Mouse (Mus musculus) kidney, embryonic 15.5 days (tissue): Measurements from ENCODE around the gene Man1c1. TPM values are rescaled to one million over a fixed set of nuclear protein-coding genes. Genes with fewer than 3 reads are reported as not detected.

Source experiments
- ATAC-seq: fragments of 200-750 bp; cut with Nextera tagmentation; replicated peaks from 2 replicates; pipeline ENCODE4 v1.8.0; 2017; ENCODE audit warnings: moderate TSS enrichment; ENCODE audit not compliant: low FRiP score
- H3K27ac ChIP-seq: fragments of 300-500 bp; sonication (generic); 2 replicates; pipeline ENCODE4 v1.5.1; 2015; ENCODE audit warnings: mild to moderate bottlenecking, inconsistent platforms
- H3K27me3 ChIP-seq: fragments of 300-500 bp; sonication (generic); 2 replicates; pipeline ENCODE4 v1.6.1; 2015; ENCODE audit warnings: inconsistent platforms
- H3K36me3 ChIP-seq: fragments of 300-500 bp; sonication (generic); 2 replicates; pipeline ENCODE4 v1.6.1; 2015; ENCODE audit warnings: inconsistent platforms
- H3K4me1 ChIP-seq: fragments of 300-500 bp; sonication (generic); 2 replicates; pipeline ENCODE4 v1.6.1; 2015; ENCODE audit warnings: inconsistent platforms
- H3K4me2 ChIP-seq: fragments of 300-500 bp; sonication (generic); 2 replicates; pipeline ENCODE4 v1.6.1; 2015; ENCODE audit warnings: moderate library complexity, mild to moderate bottlenecking, inconsistent platforms
- H3K4me3 ChIP-seq: fragments of 300-500 bp; sonication (generic); replicated peaks from 2 replicates; pipeline ENCODE4 v1.5.1; 2015; ENCODE audit warnings: mild to moderate bottlenecking, inconsistent platforms
- H3K9ac ChIP-seq: fragments of 300-500 bp; sonication (generic); 2 replicates; pipeline ENCODE4 v1.6.1; 2015; ENCODE audit warnings: mild to moderate bottlenecking, inconsistent platforms
- H3K9me3 ChIP-seq: fragments of 300-500 bp; sonication (generic); replicated peaks from 2 replicates; pipeline ENCODE4 v1.6.1; 2016; ENCODE audit warnings: inconsistent platforms
- WGBS: fragments of 180-500 bp; shearing (Covaris S2); methylation state at CpG from one replicate; pipeline ENCODE4 v1.1.7; 2015; ENCODE audit warnings: mixed read lengths; 5-methylcytosine and 5-hydroxymethylcytosine counted together
- polyA plus RNA-seq: library from polyadenylated mRNA; unstranded; fragments of >200 nt; fragmentation: Nextera tagmentation; extraction: Ambion mirVana; gene quantifications from 2 replicates; pipeline ENCODE4 v1.2.1, GENCODE M21; 2015

Man1c1 gene
- polyA plus RNA-seq, 1 experiment from 2014 or later: 5.1 TPM

DNA sequence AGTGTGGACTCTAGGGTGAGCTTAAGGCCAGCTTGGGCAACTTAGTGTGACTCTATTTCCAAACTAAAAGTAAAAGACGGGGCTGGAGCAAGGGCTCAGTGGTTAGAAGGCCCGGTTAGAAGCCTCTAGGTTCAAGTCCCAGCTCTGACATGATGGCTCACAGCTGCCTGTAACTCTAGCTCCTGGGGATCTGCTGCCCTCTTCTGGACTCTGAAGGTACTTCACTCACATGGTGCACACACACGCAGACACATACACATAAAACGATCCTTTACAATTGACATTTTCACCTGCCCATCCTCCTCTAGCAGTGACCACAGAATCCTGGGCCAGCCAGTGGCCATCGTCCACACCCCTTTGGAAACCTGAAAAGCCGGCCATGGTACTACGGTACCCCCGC lies 154.2 kb downstream of the Man1c1 start:
- no peaks in the 10 kb centered on the region for H3K27me3 ChIP-seq
- no peak overlapping the region for H3K27ac ChIP-seq
- no peak overlapping the region for H3K9ac ChIP-seq
- no peak overlapping the region for H3K4me2 ChIP-seq
- no peak for ATAC-seq
- H3K9me3 ChIP-seq: peaks cover 6% of the 10 kb centered on the region; the same call in 1 of the 2 replicates
- WGBS: 98% methylated on average over 8 of the region's 8 CpGs
- H3K36me3 ChIP-seq: peaks cover 51% of the 10 kb centered on the region
- H3K4me1 ChIP-seq: peaks cover 39% of the 10 kb centered on the region
- no peak overlapping the region for H3K4me3 ChIP-seq

DNA sequence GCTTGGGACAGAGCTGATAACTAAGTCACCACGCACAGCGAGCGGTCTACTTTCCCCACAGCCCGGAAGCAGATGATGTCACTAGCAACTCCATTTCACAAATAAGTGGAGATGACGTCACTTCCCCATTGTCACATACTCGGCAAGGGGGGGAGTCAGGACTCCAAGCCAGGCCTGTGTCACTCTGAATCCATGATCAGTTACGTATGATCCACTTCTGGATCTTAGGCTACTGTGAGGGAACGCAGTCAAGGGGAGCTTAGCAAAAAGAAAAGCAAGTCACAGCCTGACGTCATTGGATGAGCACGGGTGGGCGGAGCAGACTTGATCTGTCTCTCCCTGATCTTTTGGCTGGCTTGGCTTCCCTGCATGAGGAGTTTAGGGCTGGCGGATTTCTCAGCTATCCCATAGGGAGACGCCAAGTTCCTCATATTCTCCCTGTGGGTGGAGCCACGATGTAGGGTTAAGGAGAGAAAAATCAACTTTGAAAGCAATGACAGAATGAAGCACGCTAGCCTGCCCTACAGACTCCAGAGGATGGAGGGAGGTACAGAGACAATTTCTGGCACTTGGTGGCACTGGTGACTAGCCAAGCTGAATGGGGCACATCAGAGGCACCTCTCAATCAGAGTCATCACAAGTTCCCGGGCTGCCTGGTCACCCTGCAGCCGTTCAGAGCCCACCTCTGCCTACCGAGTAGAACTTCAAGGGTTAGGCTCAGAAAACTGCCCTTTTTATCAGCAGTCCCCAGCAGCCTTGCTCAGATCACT lies 155.7 kb downstream of the Man1c1 start:
- no peak overlapping the region for H3K27ac ChIP-seq
- no peak overlapping the region for H3K4me3 ChIP-seq
- no peak for ATAC-seq
- H3K9me3 ChIP-seq: peaks cover 6% of the 10 kb centered on the region; the same call in 1 of the 2 replicates
- H3K27me3 ChIP-seq: no peaks in the 10 kb centered on the region
- peaks cover 61% of the 10 kb centered on the region for H3K36me3 ChIP-seq
- H3K4me2 ChIP-seq: no peak overlapping the region
- peaks cover 39% of the 10 kb centered on the region for H3K4me1 ChIP-seq
- 68% methylated on average over 18 of the region's 18 CpGs for WGBS
- no peak overlapping the region for H3K9ac ChIP-seq

DNA sequence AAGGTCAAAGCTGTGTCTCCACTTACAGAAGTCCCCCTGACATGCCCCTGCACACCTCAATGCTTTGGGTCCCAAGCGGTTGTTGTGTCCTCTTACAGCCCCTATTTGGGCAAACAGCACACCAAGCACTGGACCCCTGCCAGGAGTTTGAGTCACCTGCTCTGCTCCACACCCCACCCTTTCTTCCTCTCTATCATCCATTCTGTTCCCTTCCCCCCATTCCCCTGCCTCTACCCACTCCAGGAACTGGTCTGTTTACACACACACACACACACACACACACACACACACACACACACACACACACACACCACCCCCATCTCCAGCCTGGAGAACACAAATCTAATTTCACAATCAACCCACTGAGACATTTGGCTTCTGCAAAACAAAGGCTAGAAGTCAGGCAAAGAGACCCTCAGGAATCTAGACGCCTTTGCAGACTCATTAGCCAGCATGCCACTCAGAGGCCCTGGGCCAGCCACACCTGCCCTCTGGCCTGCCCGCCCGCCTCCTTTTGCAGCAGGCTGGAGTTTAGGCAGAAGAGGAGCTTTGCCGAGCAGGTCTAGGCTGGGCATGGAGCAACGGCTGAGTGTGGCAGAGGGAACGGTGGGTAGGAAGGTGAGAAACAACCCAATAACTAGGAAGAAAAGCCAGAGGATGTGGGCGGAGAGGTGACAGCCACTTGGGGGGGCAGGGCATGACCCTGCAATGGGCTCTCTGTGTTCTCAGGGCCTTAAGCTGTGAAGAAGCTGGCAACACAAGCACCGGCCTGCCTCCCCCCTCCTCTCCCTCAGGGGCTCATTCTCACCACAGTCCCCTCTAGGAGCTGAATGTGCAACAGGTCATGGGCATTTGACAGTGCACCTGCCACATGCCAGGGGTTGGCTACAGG lies 157.0 kb downstream of the Man1c1 start:
- Histone ChIP-seq H3K9ac (peak overlapping the region; percentile 14; the same call in 1 of the 2 replicates), H3K4me3 (no peak overlapping the region), H3K27me3 (no peaks in the 10 kb centered on the region), H3K27ac (peak overlapping the region; percentile 32; the same call in 1 of the 2 replicates), H3K36me3 (peaks cover 71% of the 10 kb centered on the region), H3K9me3 (peaks cover 6% of the 10 kb centered on the region; the same call in 1 of the 2 replicates), H3K4me2 (no peak overlapping the region), H3K4me1 (peaks cover 34% of the 10 kb centered on the region)
- 53% methylated on average over 9 of the region's 9 CpGs for WGBS
- no peak for ATAC-seq

DNA sequence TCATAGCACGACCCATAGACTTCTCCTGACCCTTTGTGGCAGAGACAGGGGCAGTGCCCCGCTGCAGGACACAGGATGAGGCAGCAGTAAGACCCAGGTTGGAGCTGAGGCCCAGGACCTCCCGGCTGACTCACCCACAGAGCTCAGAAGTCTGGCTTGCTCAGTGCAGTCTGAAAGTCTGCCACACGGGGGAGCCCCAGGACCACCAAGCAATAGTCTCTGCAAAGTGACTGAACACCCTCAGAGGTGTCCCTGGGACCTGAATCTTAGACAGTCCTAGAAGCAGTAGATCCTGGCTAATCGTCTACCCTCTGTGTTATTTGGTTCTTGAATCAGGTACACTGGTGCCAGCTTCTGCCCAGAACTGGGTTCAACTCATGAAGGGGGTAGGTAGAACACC lies 160.8 kb downstream of the Man1c1 start:
- Histone ChIP-seq H3K27ac (no peak overlapping the region), H3K9ac (no peak overlapping the region), H3K36me3 (peaks cover 86% of the 10 kb centered on the region), H3K9me3 (no peaks in the 10 kb centered on the region), H3K4me1 (peaks cover 16% of the 10 kb centered on the region), H3K4me3 (no peak overlapping the region), H3K27me3 (no peaks in the 10 kb centered on the region), H3K4me2 (no peak overlapping the region)
- ATAC-seq: peak; percentile 47
- WGBS: 14% methylated on average over 5 of the region's 5 CpGs

DNA sequence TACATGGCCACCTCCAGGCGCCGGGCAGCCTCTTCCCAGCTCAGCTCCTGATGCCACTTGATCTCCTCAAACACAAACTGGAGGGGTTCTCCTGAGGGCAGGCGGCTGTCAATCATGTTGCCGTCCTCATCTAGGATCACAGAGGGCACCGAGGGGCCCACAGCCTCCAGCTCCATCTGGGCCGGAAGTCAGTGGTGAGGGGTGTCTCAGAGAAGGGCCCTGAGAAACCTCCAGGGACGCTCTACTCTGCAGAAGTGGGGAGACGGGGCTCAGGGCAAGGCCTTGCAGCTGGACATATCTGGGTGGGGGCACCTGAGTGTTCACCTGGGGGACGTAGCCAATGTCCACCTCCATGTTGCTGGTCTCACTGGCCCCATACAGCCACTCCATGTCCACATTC lies 161.4 kb downstream of the Man1c1 start:
- ATAC-seq: no peak

DNA sequence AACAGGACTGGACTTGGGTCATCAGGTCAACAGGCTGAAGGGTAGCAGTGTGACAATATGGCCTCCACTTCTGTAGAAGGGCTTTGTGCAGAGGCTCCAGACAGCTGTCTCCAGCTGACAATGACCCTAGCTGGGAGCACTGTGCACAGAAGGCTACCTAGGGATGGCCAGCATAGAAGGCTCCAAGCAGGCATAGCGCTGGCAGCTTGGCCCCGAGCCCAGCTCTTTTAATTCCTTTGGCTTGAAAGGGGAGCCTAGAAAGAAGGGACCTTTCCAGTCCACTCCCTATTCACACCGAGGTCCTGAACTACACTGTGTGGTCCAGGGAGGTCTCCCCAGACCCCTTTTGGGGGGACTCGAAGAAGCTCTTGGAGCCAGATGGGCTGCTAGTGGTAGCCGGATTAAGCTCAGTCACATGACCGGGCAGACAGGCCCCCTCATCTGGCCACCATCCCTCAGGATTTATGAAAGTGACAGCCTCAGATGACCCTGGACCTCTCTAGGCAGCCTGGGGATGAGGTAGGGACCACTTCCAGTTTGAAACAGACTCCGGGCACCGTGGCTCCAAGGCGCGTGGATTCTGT lies 165.0 kb downstream of the Man1c1 start:
- no peak overlapping the region for H3K9ac ChIP-seq
- no peaks in the 10 kb centered on the region for H3K9me3 ChIP-seq
- H3K27me3 ChIP-seq: no peaks in the 10 kb centered on the region
- no peak for ATAC-seq
- no peak overlapping the region for H3K27ac ChIP-seq
- H3K4me2 ChIP-seq: no peak overlapping the region
- WGBS: 85% methylated on average over 10 of the region's 10 CpGs
- H3K4me1 ChIP-seq: peaks cover 9% of the 10 kb centered on the region
- no peak overlapping the region for H3K4me3 ChIP-seq
- peaks cover 54% of the 10 kb centered on the region for H3K36me3 ChIP-seq

More for the DNA sequence above, 161.4 kb downstream of the Man1c1 start:
- no peaks in the 10 kb centered on the region for H3K9me3 ChIP-seq
- no peak overlapping the region for H3K9ac ChIP-seq
- H3K27me3 ChIP-seq: no peaks in the 10 kb centered on the region
- peaks cover 85% of the 10 kb centered on the region for H3K36me3 ChIP-seq
- H3K4me3 ChIP-seq: no peak overlapping the region
- H3K4me2 ChIP-seq: no peak overlapping the region
- no peak overlapping the region for H3K27ac ChIP-seq
- H3K4me1 ChIP-seq: peaks cover 11% of the 10 kb centered on the region
- 92% methylated on average over 9 of the region's 9 CpGs for WGBS

DNA sequence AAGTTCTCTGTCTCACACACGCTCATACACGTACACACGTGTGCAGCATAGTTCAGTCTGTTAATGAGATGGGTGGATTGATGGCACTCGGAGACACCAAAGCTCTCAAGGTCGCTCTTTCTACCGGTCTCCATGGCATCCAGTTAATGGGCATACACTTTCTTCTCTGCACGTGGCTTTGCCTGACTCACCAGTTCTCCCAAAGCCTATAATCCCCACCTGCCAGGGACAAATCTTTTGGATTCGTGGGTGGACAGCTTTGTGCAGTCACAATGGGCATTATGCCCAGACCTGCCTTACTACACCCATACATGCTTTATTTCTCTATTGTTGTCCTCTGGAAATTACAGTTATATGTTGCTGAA lies 168.3 kb downstream of the Man1c1 start:
- Histone ChIP-seq H3K27ac (peak overlapping the region; percentile 88), H3K9ac (peak overlapping the region; percentile 47), H3K4me1 (peaks cover 22% of the 10 kb centered on the region), H3K27me3 (no peaks in the 10 kb centered on the region), H3K9me3 (no peaks in the 10 kb centered on the region), H3K36me3 (peaks cover 40% of the 10 kb centered on the region), H3K4me3 (peak overlapping the region; percentile 65), H3K4me2 (peak overlapping the region; percentile 82)
- ATAC-seq: peak; percentile 12; the same call in 1 of the 2 replicates
- 7% methylated on average over 8 of the region's 8 CpGs for WGBS

DNA sequence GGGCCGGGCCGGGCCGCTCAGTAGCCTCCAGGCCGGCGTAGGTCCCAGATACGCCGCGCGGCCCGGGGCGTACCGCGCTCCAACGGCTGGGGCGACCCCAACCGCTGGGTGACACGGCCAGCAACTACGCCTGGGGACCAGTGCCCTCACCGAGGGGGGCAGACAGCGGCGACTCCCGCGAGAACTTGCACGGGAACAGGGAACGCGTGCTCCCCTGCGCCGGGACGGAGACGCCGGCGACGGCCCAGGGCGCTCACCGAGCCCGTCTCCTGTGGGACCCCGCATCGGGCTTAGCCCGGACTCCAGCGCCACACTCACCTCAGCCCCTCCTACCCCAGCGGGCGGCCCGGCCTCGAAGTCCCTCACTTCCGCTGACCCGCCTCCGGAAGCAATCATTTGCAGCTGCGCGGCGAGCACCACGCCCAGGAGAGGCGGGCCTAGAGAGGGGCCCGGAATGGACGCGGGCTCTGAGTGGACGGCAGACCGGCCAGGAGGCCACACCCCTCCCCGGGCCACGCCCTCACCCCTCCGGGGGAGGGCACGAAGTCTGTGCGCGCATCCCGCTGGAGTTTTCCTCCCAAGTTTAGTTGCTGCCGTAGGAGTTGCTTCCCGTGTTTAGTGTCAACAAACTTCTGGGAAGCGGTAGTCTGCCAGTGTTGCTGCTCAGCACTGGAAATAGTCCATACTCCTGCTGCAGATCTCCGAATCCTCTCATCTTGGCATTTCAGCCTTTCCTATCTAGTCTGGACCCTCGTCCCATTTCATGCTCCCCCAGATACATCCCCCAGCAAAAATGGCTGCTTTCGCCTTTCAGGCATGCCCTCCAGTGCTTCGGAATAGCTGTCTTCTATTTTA lies 168.9 kb downstream of the Man1c1 start, which contains the start of gene Mtfr1l:
TSS of gene Mtfr1l (minus strand) at position 456 of the 855 bp plus-strand sequence.
- Histone ChIP-seq H3K36me3 (peaks cover 40% of the 10 kb centered on the region), H3K9ac (peak within 1 kb of the TSS; percentile 70), H3K9me3 (no peaks in the 10 kb centered on the region), H3K4me2 (peak within 1 kb of the TSS; percentile 82), H3K27me3 (no peaks in the 10 kb centered on the region), H3K27ac (peak within 1 kb of the TSS; percentile 88), H3K4me1 (peaks cover 22% of the 10 kb centered on the region), H3K4me3 (peak within 1 kb of the TSS; percentile 65)
- under 1% methylated on average over 70 of the region's 71 CpGs for WGBS
- ATAC-seq: peak; percentile 97

DNA sequence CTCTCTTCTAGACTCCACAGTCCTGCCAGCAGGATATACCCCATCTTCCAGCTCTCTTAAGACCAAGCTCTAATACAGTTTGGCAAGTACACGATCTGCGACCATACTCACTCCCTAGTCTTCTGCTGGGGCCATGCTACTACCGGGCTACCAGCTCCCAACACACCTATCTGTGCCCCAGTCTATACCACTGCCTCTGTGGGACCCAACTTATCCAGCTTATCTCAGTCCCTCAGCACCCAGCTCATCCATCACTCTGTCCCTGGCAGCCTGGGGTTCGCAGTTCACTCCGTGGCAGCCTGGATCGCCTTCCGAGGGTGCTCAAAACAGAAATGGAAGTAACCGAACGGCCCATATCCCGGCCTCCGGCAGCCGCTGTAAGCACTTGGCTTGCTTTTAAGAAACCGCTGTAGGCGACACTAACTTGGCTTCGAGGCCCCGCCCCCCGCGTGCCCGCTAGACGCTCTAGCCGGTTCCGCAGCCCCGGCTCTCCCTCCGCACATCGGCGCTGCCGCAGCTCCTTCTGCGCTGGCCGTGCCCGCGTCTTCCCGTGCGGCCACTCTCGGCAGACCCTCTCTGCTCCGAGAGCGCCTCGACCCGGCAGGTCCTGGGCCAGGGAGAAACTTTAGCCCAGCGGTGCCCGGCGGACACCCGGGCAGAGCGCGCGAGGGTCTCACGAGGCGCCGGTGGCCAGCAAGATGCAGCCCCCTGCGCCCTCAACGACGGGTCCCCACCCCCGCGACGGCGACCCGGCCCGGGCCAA lies 169.8 kb downstream of the Man1c1 start:
- no peak; the same call in 1 of the 2 replicates for ATAC-seq
- under 1% methylated on average over 57 of the region's 57 CpGs for WGBS
- Histone ChIP-seq H3K4me2 (peak overlapping the region; percentile 82), H3K4me3 (peak overlapping the region; percentile 65), H3K36me3 (peaks cover 40% of the 10 kb centered on the region), H3K27ac (peak overlapping the region; percentile 88), H3K27me3 (no peaks in the 10 kb centered on the region), H3K4me1 (peaks cover 22% of the 10 kb centered on the region), H3K9ac (peak overlapping the region; percentile 70), H3K9me3 (no peaks in the 10 kb centered on the region)

DNA sequence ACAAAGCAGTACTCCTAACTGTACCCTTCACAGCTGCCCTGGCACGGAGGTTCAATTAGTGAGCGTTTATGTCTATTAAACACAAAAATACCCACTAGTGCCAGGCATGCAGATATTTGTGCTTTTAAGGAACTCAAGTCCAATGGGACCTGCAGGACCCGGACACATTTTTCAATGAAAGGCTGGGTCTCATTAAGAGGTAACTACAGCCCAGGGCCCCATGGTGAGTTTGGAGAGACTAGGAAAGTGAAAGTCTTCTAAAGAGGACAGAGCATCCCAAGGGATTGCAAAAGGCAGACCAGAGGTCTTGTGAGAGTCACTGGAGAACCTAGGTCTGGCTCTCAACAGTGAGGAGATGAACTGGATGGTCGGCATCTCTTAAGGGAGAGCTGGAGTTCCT lies 170.7 kb downstream of the Man1c1 start:
- Histone ChIP-seq H3K36me3 (peaks cover 40% of the 10 kb centered on the region), H3K27me3 (no peaks in the 10 kb centered on the region), H3K4me2 (peak overlapping the region; percentile 82), H3K4me3 (peak overlapping the region; percentile 65), H3K9me3 (no peaks in the 10 kb centered on the region), H3K9ac (peak overlapping the region; percentile 70), H3K27ac (no peak overlapping the region), H3K4me1 (peaks cover 22% of the 10 kb centered on the region)
- 85% methylated on average over 4 of the region's 4 CpGs for WGBS
- ATAC-seq: no peak
